Mouse (Mus musculus): ENCODE measurements around the gene Gtf2e1.

Gene Gtf2e1

DNA sequence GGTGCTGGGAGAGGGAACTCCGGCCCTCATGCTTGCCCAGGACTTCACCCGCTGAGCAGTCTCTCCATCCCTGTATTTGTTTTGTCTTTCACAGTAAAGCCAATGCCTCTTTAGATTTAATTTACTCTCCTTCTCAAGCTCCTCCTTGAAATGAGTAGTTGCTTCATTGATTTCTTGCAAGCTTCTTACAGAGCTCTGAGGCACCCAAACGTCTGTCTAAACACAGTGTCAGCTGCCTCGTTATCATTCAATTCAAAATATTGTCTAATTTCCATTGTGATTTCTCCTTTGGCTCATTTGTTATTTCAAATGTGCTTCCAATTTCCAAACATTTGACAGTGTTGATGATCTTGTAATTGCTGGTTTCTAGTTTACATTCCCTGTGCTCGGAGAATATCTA lies 6.7 kb upstream of the Gtf2e1 start:
- no peak for DNase-seq (ENCODE audit: low spot score)

DNA sequence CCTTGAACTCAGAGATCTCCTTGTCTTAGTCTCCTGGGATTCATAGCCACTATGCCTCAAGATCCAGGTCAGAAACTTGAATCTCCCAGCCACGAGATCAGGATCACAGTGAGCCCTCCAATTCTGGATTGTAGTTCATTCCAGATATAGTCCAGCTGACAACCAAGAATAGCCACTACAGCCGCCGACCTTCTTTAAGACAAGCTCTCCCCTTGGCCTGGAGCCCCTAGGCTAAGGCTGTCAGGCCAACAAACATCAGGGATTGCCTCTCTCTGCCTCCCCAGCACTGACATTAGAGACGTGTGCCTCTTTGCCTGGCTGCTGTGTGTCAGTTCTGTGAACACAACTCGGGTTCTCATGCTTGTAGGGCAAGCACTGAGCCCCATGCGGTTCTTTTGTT lies 1.2 kb upstream of the Gtf2e1 start:
- DNase-seq (ENCODE audit: low spot score) = no peak

DNA sequence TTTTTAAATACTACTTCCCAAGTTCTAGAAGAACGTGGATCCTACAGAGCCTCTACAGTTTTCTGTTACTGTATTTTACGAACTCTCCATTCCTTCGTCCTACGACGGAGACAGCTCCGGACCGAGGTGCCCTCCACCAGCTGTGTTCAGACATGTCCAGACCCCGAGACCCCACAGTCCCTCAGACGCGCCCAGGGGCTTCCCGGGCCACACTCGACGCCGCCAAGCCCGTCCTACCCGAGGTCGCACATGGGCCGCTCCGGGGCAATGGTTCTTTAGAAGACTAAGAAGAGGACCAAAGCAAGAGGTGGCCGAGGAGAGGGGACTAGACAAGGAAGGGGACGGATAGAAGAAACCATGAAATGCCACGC lies 364 bp downstream of the Gtf2e1 start:
- DNase-seq (ENCODE audit: low spot score) = no peak

DNA sequence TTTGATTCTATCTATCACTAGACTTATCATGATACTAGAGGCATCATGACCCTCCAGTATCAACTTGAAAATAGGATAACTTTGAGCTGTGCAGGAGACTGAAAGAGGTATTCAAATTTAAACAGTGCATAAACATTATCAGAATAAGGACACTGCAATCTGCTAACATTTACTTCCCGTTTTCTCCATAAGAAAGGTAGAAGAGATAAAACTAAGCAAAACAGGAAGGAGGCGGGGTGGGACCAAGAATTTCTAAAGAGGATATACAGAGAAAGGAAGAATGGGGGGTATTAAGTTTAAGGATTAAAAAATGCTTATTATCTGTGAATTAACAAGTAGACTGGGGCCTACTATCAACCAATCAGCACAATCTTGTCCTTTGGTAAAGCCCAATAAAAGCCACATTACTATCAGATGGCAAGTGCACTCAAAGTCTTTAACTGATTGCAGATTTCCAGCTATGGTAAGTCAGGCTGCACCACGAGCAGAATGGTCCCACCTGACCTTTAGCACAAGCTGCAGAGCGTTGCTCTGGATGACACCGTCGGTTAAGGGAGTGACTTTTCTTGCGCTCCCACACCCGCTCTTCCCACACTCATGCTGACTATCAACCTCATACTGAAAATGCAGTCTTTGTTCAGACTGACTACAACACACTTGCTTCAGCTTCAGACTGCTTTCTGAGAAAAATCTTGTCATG lies 6.1 kb downstream of the Gtf2e1 start:
- DNase-seq (ENCODE audit: low spot score) = no peak

DNA sequence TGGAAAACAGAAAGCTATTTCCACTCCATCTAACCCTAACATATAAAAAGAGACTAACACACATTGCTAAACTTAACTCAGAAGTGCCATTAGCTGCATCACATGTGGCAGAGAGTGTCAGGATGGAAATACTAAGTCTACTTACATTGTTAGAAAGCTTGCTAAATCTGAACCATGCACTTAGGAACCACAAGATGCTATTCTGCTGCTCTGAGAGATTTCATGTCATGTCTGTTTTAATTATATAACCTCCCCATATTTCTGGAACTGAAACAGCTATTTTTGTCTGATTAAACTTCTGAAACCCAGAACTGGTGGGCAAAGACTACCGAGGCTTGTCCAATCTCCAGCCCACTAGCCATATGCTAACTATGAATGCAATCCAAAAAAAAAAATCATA lies 7.5 kb downstream of the Gtf2e1 start:
- DNase-seq (ENCODE audit: low spot score) = no peak

DNA sequence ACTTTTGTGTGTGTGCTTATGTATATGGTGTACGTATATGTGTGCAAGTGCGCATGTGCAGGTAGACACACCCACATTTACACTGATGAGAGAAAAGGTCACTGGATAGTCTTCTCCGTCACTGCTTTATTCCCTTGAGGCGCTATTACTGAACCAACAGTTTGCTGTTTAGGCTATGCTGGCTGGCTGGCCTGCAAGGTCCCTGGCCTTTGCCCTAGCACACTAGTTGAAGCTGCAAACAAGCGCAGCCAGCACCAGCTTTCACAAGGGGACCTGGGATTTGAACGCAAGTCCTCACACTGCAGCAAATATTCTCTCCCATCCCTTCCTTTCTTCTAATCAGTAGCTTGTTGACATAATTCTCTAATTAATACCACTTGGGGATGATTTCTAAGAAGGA lies 9.4 kb downstream of the Gtf2e1 start:
- peak; percentile 13 for DNase-seq (ENCODE audit: low spot score)

DNA sequence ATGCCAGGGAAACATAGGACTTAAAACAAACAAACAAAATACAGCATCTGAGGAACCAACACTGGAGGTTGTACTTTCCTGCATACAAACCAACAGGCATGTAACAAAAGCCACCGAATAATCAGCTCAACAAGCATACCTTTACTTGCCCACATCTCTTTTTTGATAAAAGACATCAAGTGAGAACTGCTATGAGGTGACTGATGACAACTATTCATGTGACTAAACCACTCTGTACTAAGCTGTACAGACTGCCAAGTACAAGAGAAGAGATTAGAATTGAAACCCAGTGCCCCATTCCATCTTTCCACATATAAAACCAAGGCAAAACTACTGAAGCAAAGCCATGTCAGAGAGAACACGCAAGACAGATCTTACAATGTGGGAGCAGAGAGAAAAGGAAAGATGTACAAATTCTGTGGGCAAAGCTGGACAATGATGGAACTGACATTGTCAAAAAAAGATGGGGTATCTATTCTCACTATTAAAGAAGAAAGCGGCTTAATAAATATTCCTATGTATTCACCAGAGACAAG lies 12.8 kb downstream of the Gtf2e1 start:
- DNase-seq (ENCODE audit: low spot score) = no peak

DNA sequence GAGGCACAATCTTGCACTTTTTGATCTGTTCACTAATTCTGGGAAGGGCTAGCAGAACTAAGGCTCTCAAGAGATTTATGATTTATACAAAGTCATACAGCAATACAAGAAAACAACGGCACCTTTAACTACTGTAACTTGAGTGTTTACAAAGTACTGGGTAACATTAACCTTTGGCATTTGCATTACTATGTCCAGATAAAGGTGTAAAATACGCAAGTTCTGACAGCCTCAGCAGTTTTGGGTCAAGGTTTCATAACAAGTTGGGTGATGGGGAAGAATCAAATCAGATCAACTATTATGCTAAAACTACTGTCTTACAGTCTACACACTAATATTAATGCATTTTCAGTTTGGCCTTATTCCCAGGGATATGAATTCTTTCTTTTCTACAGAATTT lies 14.5 kb downstream of the Gtf2e1 start:
- no peak for DNase-seq (ENCODE audit: low spot score)

DNA sequence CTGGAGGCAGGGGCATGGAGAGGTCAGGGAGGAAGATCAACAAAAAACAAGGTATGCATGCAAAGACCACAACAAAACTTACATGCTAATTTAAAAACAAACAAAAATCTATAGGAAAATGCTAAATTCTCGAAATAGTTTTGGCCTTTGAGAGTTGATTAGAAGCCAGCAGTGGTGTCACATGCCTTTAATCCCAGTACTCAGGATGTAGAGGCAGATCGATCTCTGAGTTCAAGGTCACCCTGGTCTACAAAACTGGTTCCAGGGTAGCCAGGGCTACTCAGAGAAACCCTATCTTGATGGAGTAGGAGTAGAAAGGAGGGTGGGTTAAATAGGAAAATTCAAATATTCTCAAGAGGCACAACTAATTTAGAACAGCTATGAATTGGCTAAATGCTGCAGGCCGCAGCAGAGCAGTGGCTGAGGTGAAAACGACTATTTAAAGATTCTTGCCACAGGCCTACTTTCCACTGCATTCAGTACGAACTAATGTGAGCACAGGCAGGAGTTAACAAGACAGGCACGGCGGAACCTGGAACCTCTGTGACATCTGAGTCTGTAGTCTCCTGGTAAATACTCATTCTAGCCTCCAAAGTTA lies 17.4 kb downstream of the Gtf2e1 start:
- DNase-seq (ENCODE audit: low spot score) = no peak

DNA sequence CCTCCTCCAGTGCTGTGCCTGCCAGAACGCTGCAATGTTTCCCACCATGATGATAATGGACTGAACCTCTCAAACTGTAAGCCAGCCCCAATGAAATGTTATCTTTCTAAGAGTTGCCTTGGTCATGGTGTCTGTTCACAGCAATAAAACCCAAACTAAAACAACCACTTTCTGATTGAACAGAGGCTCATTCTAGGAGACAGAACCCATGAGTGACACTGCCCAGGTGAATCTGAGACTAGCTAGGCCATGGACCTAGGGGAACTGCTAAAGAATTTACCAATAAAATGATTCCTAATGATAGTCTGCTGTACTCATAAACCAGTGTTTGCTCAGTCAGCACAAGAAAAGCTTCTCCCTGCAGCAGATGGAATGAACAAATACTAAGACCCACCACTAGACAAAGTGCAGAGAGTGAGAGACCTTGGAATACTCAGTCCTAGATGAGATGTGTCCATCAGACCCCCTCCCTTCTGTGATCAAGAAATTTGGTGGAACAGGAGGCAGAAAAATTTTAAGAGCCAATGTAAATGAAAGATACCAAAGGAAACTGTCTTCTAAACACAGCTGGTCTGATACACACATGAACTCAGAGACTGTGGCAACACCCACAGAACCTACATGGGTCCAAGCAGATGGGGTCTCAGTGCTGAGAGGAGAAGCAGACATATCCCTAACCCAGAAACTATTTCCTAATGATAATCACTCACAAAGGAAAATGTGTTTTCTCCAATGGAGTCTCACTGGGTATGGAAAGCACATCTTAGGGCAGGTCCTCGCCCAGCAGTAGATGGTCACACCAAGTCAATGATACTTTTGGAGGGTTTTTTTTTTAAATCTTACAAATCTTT lies 19.2 kb downstream of the Gtf2e1 start:
- no peak for DNase-seq (ENCODE audit: low spot score)

DNA sequence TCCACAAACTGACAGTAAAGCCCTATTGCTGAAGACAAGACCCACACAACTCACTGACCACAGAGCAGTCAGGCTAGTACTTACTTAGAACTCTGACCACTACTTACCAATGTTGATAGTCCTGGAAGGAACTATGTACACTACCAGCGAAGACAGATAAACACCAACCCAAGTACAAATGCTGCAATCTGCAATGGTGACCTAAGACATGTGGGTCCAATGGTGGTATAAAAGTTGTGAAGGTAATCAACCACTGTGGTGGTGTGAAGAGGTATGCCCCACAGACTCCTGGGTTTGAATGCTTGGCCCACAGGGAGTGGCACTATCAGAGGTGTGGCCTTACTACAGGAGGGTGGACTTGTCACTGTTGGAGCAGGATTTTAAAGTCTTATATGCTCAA lies 19.9 kb downstream of the Gtf2e1 start:
- no peak for DNase-seq (ENCODE audit: low spot score)

DNA sequence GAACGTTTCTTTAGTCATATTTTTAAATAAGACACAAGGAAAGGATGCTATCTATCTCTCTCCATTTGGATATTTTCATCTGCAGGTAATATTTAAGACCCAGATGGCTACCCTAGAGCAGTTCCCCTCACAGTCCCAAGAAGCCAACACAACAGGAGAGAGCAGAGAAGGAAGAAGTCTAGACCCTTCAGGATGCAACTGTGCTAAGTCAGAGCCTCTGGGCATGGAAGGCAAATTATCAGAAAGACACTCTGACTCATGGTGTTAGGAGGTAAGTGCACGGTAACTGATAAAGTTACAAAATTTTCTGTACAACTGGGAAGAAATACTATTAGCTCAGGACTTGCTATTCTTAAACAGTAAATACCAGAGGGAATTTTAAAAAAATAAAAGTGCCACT lies 20.9 kb downstream of the Gtf2e1 start:
- DNase-seq (ENCODE audit: low spot score) = no peak

DNA sequence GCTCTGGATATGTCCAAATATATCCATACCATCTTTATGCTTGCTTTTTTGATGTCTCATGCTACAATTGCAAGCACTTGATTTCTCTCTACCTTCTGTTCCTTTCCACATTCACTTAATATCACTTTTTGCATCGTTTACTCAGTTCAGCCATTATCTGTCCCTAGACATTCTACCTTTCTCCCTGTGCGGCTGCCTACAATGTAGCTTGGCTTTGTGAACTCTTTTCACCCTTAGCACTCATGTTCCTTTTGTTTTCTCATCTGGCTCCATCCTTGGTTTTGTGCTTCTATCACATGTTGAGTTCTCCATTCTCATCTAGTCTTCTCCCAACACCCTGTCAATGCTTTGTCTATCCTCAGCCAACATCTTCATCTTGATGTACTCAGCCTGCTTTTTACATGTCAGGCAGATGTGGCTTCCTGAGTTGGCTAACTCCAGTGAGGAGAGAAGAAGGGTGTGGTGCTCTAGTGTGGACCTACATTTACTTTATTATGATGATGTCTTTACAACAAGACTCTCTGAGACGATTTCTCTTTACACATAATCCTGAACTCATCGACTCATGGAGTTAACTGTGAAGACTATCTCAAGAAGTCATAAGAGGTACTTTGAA lies 21.9 kb downstream of the Gtf2e1 start:
- no peak for DNase-seq (ENCODE audit: low spot score)

DNA sequence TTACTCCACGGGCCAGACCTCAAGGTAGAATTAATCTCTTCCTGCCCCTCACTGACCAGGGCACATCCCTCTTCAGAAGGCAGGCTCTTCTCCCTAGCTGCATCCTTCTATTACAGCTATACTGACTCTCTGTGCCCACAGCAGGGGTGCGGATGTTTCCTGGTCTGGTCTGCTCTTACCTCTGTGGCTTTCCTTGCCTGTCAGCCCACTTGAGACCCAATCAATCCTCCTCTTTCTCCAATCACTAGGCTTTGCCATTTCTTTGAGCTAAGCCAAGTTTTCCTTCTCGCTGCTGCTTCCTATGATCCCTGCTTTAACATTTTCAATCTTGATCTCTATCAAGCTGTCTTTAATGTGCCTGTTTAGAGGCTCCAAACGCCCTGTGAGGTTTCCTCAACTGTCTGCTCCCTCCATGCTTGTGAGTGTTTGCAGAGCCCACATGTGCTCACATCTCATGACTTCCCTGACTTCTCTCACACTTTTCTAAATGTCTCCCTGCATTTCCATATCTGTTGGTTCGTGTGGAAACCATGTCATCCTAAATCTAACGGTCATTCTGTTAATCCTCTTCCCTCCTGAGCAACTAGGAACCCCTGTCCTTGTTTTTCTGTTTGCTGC lies 23.1 kb downstream of the Gtf2e1 start:
- no peak for DNase-seq (ENCODE audit: low spot score)

DNA sequence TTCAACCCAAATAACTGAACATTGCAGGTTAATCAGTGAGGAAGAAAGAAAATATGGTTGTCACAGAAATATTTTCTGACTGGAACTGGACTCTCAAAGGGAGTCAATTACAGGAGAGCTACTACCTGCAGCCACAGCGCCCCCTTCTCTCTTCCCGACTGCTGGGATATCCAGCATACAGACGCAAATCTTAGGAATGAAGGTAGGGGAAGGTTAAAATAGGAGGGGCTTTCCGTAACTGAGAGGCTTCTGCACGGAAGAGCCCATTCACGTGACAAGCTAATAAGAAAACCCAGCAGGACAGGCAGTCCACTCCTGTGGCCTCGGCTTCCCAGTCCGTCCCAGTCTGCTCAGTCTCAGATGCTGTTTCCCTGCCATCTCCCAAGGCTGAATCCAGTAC lies 24.9 kb downstream of the Gtf2e1 start:
- no peak for DNase-seq (ENCODE audit: low spot score)

DNA sequence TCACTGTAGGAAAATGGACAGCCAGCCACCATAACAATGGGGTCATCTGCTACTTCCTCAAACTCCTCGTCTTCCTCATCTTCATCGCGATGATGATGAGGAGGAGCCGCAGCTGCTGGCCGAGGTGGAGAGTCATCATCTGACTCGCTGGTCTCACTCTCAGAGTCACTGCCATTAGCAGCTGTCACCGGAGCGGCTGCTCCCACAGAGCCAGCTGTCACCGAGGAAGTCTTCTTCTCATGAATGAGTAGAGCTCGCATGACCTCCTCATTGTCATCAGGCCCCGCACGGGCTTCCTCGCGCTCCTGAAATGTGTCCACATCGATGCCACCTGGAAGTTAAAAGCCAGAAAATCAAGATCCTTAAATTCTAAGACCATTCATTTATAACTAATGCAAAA lies 28.1 kb downstream of the Gtf2e1 start:
- DNase-seq (ENCODE audit: low spot score) = no peak

DNA sequence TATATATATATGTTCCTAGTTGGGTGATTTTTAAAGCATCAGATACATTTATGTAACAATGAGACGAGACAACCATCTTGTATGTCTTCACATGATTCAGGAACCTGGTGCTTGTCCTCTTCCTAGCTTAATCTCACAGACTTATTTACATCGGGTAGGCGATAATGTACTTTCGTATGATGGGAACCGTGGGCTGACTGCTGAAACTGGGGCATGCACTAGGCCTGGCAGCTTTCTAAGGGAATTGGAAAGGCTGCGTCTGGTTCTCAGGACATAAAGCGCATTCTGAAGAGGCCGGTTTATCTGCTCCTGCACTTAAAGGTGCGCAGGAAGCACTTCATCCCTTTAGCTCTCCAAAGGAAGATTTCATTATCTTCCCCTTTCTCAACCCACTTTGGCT lies 32.8 kb downstream of the Gtf2e1 start:
- no peak for DNase-seq (ENCODE audit: low spot score)

DNA sequence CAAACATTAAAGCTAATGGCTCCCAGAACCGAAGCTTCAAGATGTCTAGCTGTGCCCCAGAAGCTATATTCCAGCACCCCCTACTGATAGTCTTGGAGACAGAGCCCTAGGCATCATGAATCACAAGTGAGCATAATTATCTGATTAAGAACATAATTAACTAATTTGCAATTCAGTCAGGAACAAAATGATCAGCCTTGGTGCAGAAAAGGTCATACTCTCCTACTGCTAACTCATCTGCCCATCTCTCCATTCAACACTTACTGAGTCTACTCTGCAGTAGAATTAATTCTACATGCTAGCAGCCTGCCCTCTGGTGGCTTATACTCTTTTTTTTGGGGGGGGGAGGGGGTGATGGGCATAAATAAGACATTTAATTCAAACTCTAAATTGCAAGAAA lies 35.1 kb downstream of the Gtf2e1 start:
- no peak for DNase-seq (ENCODE audit: low spot score)

DNA sequence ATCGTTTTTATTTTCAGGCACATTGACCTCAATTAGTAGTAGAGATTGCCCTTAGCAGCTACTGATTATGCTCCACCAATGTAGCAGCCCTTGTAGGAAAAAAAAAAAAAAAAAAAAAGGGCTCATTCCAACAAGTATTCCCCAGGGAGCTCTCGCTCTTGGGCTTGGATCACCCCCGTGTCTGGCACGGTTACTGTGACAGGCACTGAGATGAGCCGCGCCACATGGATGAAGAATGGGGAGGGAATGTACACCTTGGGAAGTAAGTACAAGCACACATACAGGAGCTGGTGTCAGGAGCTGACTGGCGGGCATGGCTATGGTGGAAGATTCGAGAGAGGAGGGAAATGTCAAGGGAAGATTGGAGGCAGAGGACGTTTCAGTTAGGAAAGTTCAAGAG lies 41.0 kb downstream of the Gtf2e1 start:
- no peak for DNase-seq (ENCODE audit: low spot score)

DNA sequence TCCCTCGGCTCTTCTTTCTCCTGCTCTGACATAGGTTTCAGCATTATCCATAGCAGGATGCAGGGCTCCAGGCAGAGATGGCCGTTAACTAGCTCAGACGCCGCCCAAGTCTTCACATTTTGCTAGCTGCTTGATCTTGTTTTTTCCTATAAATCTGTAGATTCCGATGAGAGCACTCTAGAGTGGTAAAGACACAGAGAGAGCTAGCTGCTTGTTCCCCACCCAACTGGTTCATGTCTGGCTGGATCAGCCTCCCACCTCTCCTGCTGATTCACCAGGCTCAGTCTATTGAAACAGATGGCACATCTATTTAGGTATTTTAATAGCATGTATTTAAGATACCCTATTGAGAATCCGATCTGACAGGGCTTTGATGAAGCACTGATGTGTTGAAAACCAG lies 44.6 kb downstream of the Gtf2e1 start:
- no peak for DNase-seq (ENCODE audit: low spot score)

DNA sequence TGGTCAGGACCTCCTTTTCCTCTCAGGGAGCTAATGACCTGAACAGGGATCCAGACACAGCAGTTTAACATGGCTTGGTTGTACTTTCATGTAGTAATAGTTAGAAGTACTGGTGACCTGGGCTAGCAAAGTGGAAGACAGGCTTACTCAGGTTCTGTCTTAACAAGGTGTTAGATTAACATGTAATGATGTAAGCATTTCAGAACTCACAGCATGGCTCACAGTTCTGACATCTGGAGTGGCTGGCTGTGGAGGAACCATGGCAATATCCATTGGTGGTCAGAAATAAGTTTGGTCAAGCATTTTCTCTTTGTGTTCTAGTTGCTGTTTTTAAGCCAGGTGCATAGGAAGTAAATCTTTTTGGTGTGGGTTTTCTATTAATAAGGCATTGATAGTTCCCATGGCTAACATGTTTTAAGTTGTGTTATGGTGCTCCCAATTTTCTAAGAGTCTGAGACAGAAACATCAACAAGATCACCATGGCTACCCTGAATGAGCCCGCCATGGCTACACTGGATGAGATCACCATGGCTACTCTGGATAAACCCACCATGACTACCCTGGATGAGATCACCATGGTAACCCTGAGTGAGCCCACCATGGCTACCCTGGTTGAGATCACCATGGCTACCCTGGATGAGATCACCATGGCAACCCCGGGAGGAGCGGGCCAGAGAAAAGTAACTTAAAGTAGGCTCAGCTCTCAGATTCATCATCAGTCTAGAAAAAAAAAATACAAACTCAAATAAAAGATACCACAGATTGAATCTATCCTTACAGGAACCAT lies 52.6 kb downstream of the Gtf2e1 start:
- DNase-seq (ENCODE audit: low spot score) = peak; percentile 77

Data from embryo, embryonic 10 days (tissue).